ENCODE assay signal across 24 mouse cellular contexts in the genomic region with DNA sequence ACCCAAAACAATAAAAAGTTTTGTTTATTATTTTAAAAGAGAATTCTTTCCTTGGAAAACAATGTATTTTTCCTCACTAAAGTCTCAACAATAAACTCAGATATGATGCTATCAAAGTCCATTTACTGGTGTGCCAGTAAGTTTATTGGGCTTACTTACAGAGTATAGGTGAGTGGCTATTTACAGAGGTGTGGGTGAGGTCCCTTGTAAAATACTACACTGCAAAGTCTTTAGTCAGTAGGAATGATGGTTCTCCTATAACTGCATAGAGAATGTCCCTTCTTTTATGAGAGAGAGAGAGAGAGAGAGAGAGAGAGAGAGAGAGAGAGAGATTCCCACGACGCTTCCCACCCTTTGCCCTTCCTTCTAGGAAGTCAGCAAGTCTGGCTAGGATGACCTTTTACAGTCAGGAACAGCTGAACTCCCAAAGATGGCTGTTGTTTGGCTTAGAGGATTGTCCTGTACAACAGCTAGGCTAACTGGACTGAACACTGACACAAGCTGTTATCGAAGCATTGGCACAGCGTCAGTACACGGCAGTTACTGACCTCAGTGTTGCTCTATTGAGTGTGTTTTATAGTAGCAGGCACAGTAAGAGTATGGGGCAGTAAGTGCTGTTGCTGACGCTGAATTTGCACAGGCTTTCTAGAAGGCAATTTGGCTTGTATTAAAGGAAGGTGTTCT. TPM values are rescaled to one million over a fixed set of nuclear protein-coding genes. Genes with fewer than 3 reads are reported as not detected.
A peak's percentile ranks its signal among the peaks of the same experiment; 100 is the strongest.
DNase-seq lines count a peak whose midpoint lies in the region; ATAC-seq and TF ChIP-seq lines count a peak whose summit lies in the region.
"Had no signal": no experiment of that assay in that cellular context is flagged by ENCODE, and none has a peak within 500 bp of the region (broad histone marks: within the 10 kb centered on the region; RNA-seq: fewer than 3 reads in every experiment).

No protein-coding gene starts in this region.

- H3K36me3 ChIP-seq in intestine, embryonic 16.5 days (ENCODE audit: control insufficient read depth, insufficient read depth, low read length) = no peaks in the 10 kb centered on the region
- no peaks in the 10 kb centered on the region for H3K36me3 ChIP-seq in intestine, embryonic 15.5 days
- H3K36me3 ChIP-seq in intestine, postnatal 0 days (ENCODE audit: control insufficient read depth, insufficient read depth) = no peaks in the 10 kb centered on the region
- H3K36me3 ChIP-seq: embryonic facial prominence, embryonic 13.5 days; embryonic facial prominence, embryonic 15.5 days; forebrain, embryonic 10.5 days; forebrain, embryonic 12.5 days had no signal

- DNase-seq in urinary bladder, postnatal 4 days (ENCODE audit: low spot score in 2 of 2) = peak; percentile 9 to 51
- DNase-seq in urinary bladder, postnatal 25 days (ENCODE audit: low spot score) = no peak
- no peak for DNase-seq in embryo, embryonic 10.5 days (ENCODE audit: low spot score)
- DNase-seq in yolk sac, embryonic 10.5 days (ENCODE audit: low spot score) = no peak
- DNase-seq: adrenal gland, adult 8-10 months; adrenal gland, postnatal 14 days; adrenal gland, postnatal 36 days; cerebellum, adult 11-12 months; cerebellum, adult 2 months; cerebellum, adult 9-10 months; cerebellum, postnatal 10 days; cerebellum, postnatal 25 days; embryo, embryonic 11 days had no signal

- no peak overlapping the region for H3K9ac ChIP-seq in intestine, embryonic 16.5 days (ENCODE audit: low read depth, low read length)
- no peak overlapping the region for H3K9ac ChIP-seq in intestine, embryonic 15.5 days
- H3K9ac ChIP-seq in intestine, postnatal 0 days (ENCODE audit: low read depth, low read length) = no peak overlapping the region
- H3K9ac ChIP-seq: embryonic facial prominence, embryonic 13.5 days; embryonic facial prominence, embryonic 15.5 days; forebrain, embryonic 12.5 days had no signal

- no peaks in the 10 kb centered on the region for H3K4me1 ChIP-seq in intestine, embryonic 16.5 days (ENCODE audit: control insufficient read depth, insufficient read depth, low read length)
- no peaks in the 10 kb centered on the region for H3K4me1 ChIP-seq in intestine, embryonic 15.5 days (replicated peaks)
- no peaks in the 10 kb centered on the region for H3K4me1 ChIP-seq in intestine, postnatal 0 days (replicated peaks; ENCODE audit: control insufficient read depth, insufficient read depth, low read length)
- H3K4me1 ChIP-seq: embryonic facial prominence, embryonic 13.5 days; embryonic facial prominence, embryonic 15.5 days; forebrain, embryonic 10.5 days; forebrain, embryonic 12.5 days had no signal

- 68% methylated on average over 6 of the region's 6 CpGs for WGBS in intestine, embryonic 16.5 days
- WGBS in intestine, embryonic 15.5 days = 67% methylated on average over 6 of the region's 6 CpGs
- WGBS in intestine, postnatal 0 days = 54% methylated on average over 6 of the region's 6 CpGs

- no peaks in the 10 kb centered on the region for H3K27me3 ChIP-seq in intestine, embryonic 16.5 days (replicated peaks; ENCODE audit: control insufficient read depth, insufficient read depth, low read length)
- no peaks in the 10 kb centered on the region for H3K27me3 ChIP-seq in intestine, embryonic 15.5 days (replicated peaks)
- H3K27me3 ChIP-seq in intestine, postnatal 0 days (replicated peaks; ENCODE audit: control insufficient read depth, insufficient read depth, low read length) = no peaks in the 10 kb centered on the region
- H3K27me3 ChIP-seq: embryonic facial prominence, embryonic 13.5 days; embryonic facial prominence, embryonic 15.5 days; forebrain, embryonic 12.5 days had no signal

- no peak overlapping the region for H3K4me2 ChIP-seq in intestine, embryonic 16.5 days (ENCODE audit: low read depth, low read length)
- no peak overlapping the region for H3K4me2 ChIP-seq in intestine, embryonic 15.5 days (replicated peaks)
- H3K4me2 ChIP-seq in intestine, postnatal 0 days (replicated peaks; ENCODE audit: low read depth) = no peak overlapping the region
- H3K4me2 ChIP-seq: embryonic facial prominence, embryonic 13.5 days; embryonic facial prominence, embryonic 15.5 days; forebrain, embryonic 12.5 days had no signal

- no peak overlapping the region for H3K27ac ChIP-seq in intestine, embryonic 16.5 days (ENCODE audit: low read length)
- no peak overlapping the region for H3K27ac ChIP-seq in intestine, embryonic 15.5 days
- H3K27ac ChIP-seq in intestine, postnatal 0 days (ENCODE audit: low read depth, low read length) = no peak overlapping the region
- H3K27ac ChIP-seq: embryonic facial prominence, embryonic 13.5 days; embryonic facial prominence, embryonic 15.5 days; forebrain, embryonic 10.5 days; forebrain, embryonic 12.5 days had no signal

- peak; percentile 42; the same call in 1 of the 2 replicates for ATAC-seq in intestine, embryonic 16.5 days
- no peak for ATAC-seq in intestine, embryonic 15.5 days
- ATAC-seq in intestine, postnatal 0 days = peak; percentile 60; the same call in 1 of the 2 replicates
- ATAC-seq: forebrain, embryonic 14.5 days; forebrain, embryonic 16.5 days had no signal

- no peaks in the 10 kb centered on the region for H3K9me3 ChIP-seq in intestine, embryonic 16.5 days (ENCODE audit: control insufficient read depth, low read length)
- no peaks in the 10 kb centered on the region for H3K9me3 ChIP-seq in intestine, embryonic 15.5 days
- no peaks in the 10 kb centered on the region for H3K9me3 ChIP-seq in intestine, postnatal 0 days (ENCODE audit: control insufficient read depth)
- H3K9me3 ChIP-seq: embryonic facial prominence, embryonic 13.5 days; embryonic facial prominence, embryonic 15.5 days; forebrain, embryonic 10.5 days; forebrain, embryonic 12.5 days had no signal

- no peak for TF ChIP-seq CTCF in intestine, postnatal 0 days (IDR thresholded peaks at IDR 0.05; ENCODE audit: low read depth)

- no peak overlapping the region for H3K4me3 ChIP-seq in intestine, embryonic 16.5 days (ENCODE audit: low read length)
- no peak overlapping the region for H3K4me3 ChIP-seq in intestine, embryonic 15.5 days (replicated peaks)
- H3K4me3 ChIP-seq in intestine, postnatal 0 days (ENCODE audit: low read depth, low read length) = no peak overlapping the region
- H3K4me3 ChIP-seq: embryonic facial prominence, embryonic 13.5 days; embryonic facial prominence, embryonic 15.5 days; erythroblast, embryonic 14.5 days; forebrain, embryonic 10.5 days; forebrain, embryonic 12.5 days had no signal

RNA-seq across cellular contexts. Expression of a gene that starts 50.5 kb away (rescaled TPM):
- polyA plus RNA-seq in intestine, embryonic 16.5 days (2015; fragmentation: Nextera tagmentation; extraction: Ambion mirVana) = 1.5 and 1.7 TPM in 2 replicates
- 1.8 TPM in 2 replicates for polyA plus RNA-seq in intestine, embryonic 15.5 days (2015; fragmentation: Nextera tagmentation; extraction: Ambion mirVana)
- polyA plus RNA-seq in intestine, postnatal 0 days (2015; fragmentation: Nextera tagmentation; extraction: Ambion mirVana) = 0.61 and 0.99 TPM in 2 replicates
- polyA plus RNA-seq: erythroblast, embryonic 14.5 days had no signal

RNA-seq across cellular contexts. Expression of a gene that starts 52.8 kb away (rescaled TPM):
- 79.6 and 86.9 TPM in 2 replicates for polyA plus RNA-seq in intestine, embryonic 16.5 days (2015; fragmentation: Nextera tagmentation; extraction: Ambion mirVana)
- polyA plus RNA-seq in intestine, embryonic 15.5 days (2015; fragmentation: Nextera tagmentation; extraction: Ambion mirVana) = 59.8 and 60.2 TPM in 2 replicates
- 136 and 161 TPM in 2 replicates for polyA plus RNA-seq in intestine, postnatal 0 days (2015; fragmentation: Nextera tagmentation; extraction: Ambion mirVana)
- polyA plus RNA-seq: cerebellum, adult 2 months; cortical plate, adult 2 months; erythroblast, embryonic 14.5 days; forebrain, embryonic 12.5 days; forebrain, embryonic 14.5 days; forebrain, embryonic 16.5 days had no signal

Comparison
In these comparisons a context has a peak if more than half of its experiments do, and no peak if none do; other contexts are left out.
1. DNase-seq: peak in urinary bladder, postnatal 4 days (2 of 2); none in urinary bladder, postnatal 25 days (single experiment), embryo, embryonic 10.5 days (single experiment) and yolk sac, embryonic 10.5 days (single experiment).